Mouse (Mus musculus) megakaryocyte, embryonic 14.5 days (primary cell): ENCODE results near the gene Wdr95. TPM values are rescaled to one million over a fixed set of nuclear protein-coding genes. Genes with fewer than 3 reads are reported as not detected.

Experiments used
- H3K27me3 ChIP-seq: replicated peaks from 2 replicates; pipeline ENCODE3; 2012; ENCODE audit warnings: inconsistent platforms
- H3K36me3 ChIP-seq: replicated peaks from 2 replicates; pipeline ENCODE3; 2012; ENCODE audit warnings: low read length, inconsistent platforms, mixed read lengths
- H3K4me1 ChIP-seq: 2 replicates; pipeline ENCODE4 v1.6.1; 2012; ENCODE audit warnings: inconsistent platforms
- H3K4me3 ChIP-seq: replicated peaks from 2 replicates; pipeline ENCODE3; 2012; ENCODE audit warnings: moderate library complexity, mild to moderate bottlenecking, inconsistent platforms
- H3K9me3 ChIP-seq: 2 replicates; pipeline ENCODE4 v1.6.1; 2012; ENCODE audit warnings: inconsistent platforms
- FLI1 ChIP-seq: IDR thresholded peaks from 2 replicates; pipeline ENCODE4 v1.6.1; 2012; ENCODE audit warnings: low read length, inconsistent platforms, mixed read lengths
- GATA1 ChIP-seq: IDR thresholded peaks from 3 replicates; pipeline ENCODE4 v1.6.1; 2012; ENCODE audit warnings: mixed read lengths, low read length, inconsistent platforms, borderline replicate concordance
- polyA plus RNA-seq: library from polyadenylated mRNA; stranded (reverse); fragments of >175 nt; gene quantifications from 2 replicates; pipeline ENCODE4 v1.2.3, GENCODE M21; 2012; ENCODE audit warnings: low replicate concordance; ENCODE audit not compliant: insufficient read depth

Gene Wdr95
- polyA plus RNA-seq, 1 experiment, result not detected

DNA sequence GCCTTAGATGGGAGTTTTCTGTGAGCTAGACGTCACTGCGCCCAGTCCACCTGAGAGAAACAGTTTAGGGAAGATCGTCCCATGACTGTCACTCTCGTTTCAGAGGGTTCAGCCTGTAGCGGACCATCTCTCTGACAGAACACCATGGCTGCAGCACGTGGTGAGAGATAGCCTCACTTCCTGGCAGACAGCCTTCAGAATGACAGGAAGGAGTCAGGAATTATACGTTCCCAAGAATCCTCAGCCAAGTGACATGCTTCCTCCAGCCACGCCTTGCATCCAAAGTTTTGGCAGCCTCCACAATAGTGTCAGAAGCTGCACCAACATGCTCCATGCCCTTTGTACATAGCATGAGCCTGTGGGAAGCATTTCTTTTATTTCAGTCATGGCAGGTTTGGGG lies 10.1 kb downstream of the Wdr95 start:
- H3K36me3 ChIP-seq, result no peaks in the 10 kb centered on the region
- no peak overlapping the region for H3K4me3 ChIP-seq
- peaks cover 24% of the 10 kb centered on the region for H3K27me3 ChIP-seq
- no peaks in the 10 kb centered on the region for H3K9me3 ChIP-seq
- peaks cover 4% of the 10 kb centered on the region; the same call in 1 of the 2 replicates for H3K4me1 ChIP-seq
- TF ChIP-seq FLI1, result no peak
- no peak for TF ChIP-seq GATA1

DNA sequence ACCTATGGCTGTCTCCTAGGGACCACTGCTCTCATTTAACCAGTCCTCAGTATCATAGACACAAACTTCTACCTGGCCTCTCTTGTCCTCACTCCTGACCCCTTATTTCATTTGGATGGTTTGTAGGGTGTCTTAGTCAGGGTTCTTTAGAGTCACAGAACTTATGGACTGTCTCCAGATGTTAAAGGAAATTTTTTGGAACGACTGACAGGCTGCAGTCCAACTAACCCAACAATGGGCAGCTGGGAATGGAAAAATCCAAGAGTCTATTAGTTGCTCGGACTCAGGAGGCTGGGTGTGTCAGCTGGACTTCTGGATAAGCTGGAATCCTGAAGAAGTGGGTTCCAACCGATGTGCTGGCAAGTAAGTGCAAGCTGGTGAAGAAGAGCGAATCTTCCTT lies 10.6 kb downstream of the Wdr95 start:
- Histone ChIP-seq H3K4me3 (no peak overlapping the region), H3K36me3 (no peaks in the 10 kb centered on the region), H3K9me3 (no peaks in the 10 kb centered on the region), H3K27me3 (peaks cover 24% of the 10 kb centered on the region), H3K4me1 (peaks cover 4% of the 10 kb centered on the region; the same call in 1 of the 2 replicates)
- TF ChIP-seq GATA1 (no peak), FLI1 (no peak)

DNA sequence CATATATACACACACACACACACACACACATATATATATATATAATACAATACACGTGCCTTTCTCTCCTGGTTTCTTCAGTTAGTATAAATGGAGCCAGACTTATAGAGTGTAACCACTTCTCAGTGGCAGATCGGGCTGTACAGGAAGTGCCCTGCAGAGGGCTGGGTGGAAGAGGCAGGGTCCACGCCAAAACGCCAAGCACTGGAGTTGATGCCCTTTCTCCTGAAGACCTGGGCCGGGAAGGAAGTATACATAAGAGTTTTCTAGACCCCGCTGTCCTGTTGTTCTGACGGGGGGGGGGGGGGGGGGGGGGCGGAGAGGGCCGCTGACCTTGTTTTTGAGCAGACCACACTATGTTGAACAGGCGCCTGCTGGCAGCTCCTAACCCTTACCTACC lies 22.7 kb downstream of the Wdr95 start:
- H3K4me3 ChIP-seq, result no peak overlapping the region
- peaks cover 10% of the 10 kb centered on the region for H3K9me3 ChIP-seq
- no peak for TF ChIP-seq FLI1
- no peak for TF ChIP-seq GATA1
- H3K4me1 ChIP-seq, result no peaks in the 10 kb centered on the region
- no peaks in the 10 kb centered on the region for H3K27me3 ChIP-seq
- no peaks in the 10 kb centered on the region for H3K36me3 ChIP-seq

DNA sequence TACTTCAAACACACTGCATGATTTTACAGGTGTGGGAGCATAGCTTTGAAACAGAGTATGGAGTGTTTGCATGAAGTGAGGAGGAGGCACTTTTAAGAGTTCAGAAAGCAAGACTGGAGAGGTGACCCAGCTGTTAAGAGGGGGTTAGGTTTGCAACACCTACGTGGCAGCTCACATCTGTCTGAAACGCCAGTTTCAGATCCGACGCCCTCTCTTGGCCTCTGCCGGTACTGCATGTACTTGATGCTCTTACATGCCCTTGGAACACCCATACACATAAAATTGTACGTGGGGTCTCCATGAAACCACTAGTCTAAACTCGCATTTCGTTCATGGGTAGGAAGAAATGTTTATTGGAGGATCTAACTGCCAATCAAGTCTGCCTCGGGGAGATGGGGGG lies 24.3 kb downstream of the Wdr95 start:
- no peak overlapping the region for H3K4me3 ChIP-seq
- peaks cover 14% of the 10 kb centered on the region for H3K9me3 ChIP-seq
- no peaks in the 10 kb centered on the region for H3K36me3 ChIP-seq
- no peak for TF ChIP-seq FLI1
- no peak for TF ChIP-seq GATA1
- H3K4me1 ChIP-seq, result no peaks in the 10 kb centered on the region
- no peaks in the 10 kb centered on the region for H3K27me3 ChIP-seq

DNA sequence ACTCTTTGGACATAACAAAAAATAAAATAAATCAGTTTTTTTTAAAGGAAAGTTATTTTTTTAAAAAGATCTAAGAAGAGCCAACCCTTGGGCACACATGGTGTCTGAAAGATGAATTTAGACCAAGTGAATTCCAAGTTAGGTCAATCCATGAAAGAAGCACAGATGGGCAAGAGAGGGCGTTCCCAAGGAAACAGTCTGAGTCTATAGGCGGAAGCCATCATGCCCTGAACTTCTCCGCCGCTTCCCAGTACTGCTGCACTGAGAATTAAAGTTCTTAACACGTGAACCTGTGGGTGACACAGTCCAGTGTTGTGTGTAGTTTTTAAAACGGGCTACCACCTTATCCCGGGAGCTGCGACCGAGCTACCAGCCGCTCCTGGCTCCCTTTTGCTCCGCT lies 24.9 kb downstream of the Wdr95 start:
- TF ChIP-seq FLI1, result no peak
- no peak for TF ChIP-seq GATA1
- H3K4me1 ChIP-seq, result no peaks in the 10 kb centered on the region
- no peak overlapping the region for H3K4me3 ChIP-seq
- H3K36me3 ChIP-seq, result no peaks in the 10 kb centered on the region
- H3K9me3 ChIP-seq, result peaks cover 10% of the 10 kb centered on the region
- no peaks in the 10 kb centered on the region for H3K27me3 ChIP-seq

DNA sequence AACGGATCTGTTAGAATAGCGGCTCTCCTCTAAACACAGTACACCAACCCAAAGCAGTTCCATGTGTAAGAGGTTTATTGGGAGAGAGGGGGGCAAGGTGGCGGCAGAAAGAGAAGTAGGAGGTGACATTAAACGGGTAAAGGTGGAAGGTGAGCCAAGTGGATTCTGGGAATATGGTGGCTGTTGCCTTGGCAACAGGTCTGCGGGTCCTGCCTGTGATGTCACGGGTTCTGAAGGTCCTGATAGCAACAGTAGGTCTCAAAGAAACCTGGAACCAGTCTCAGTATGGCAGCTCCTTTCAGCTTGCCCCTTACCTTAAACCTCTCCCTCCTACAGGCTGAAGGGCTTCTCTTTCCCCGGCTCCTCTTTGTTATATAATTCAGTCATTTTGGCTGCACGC lies 25.9 kb downstream of the Wdr95 start:
- Histone ChIP-seq H3K27me3 (no peaks in the 10 kb centered on the region), H3K4me3 (no peak overlapping the region), H3K36me3 (no peaks in the 10 kb centered on the region), H3K4me1 (no peaks in the 10 kb centered on the region), H3K9me3 (peaks cover 10% of the 10 kb centered on the region)
- TF ChIP-seq FLI1 (no peak), GATA1 (no peak)

DNA sequence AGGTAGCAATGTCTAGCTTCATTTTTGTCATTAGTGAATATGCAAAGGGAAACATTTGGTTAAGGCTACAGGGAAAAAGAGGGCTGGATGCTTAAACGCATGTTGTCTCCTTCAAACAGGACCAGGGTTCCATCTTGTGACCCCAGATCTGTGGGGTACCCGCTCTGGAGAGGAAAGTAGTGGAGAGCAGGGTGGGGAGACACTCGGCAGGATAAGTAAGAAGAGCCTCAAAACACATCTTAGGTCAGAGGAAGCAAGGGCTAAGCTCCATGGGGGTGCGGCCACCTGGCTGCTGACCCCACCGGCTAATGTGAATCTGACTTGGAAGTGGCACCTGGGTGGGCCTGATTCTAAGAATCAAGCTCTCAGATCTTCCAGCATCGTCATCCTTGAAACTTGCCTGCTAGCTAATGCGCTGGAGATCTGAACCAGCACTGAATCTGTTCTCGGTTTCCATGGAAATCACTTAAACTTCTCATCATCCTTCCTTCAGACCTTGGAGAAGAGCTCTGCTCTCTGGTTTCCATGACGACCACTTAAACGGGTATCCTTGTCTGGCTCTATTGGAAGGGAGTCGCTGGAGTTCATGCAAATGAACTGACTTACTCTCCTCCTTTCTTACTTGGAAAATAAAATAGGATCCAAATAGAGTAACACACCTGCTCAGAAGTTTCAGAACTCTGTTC lies 32.6 kb downstream of the Wdr95 start:
- TF ChIP-seq GATA1 (no peak), FLI1 (no peak)
- H3K4me1 ChIP-seq, result no peaks in the 10 kb centered on the region
- no peak overlapping the region for H3K4me3 ChIP-seq
- H3K36me3 ChIP-seq, result no peaks in the 10 kb centered on the region
- 0 out of 2 replicates have a peak, but pooled peaks cover 5% of the 10 kb centered on the region for H3K9me3 ChIP-seq
- H3K27me3 ChIP-seq, result peaks cover 5% of the 10 kb centered on the region

DNA sequence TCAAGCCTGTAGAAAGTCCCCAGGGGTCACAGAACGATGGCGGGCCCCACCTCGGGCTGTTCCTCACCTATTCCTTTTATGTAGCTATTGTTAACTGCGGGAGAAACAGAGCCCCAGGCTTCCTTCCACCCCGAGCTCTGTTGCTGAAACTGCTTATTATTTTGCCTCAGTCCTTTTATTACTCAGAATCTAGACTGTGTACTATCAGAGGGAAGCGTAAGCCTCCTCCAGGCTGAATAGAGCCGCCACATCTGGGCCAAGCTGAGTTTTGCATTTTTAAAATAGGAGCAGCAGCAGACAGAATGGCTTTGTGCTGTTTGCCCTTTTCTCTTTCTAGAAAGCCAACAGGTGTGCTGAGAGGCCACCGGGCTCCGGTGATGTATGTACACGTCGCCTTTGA lies 37.5 kb downstream of the Wdr95 start:
- no peak for TF ChIP-seq FLI1
- no peak for TF ChIP-seq GATA1
- H3K4me3 ChIP-seq, result no peak overlapping the region
- H3K36me3 ChIP-seq, result no peaks in the 10 kb centered on the region
- H3K9me3 ChIP-seq, result peaks cover 22% of the 10 kb centered on the region
- no peaks in the 10 kb centered on the region for H3K4me1 ChIP-seq
- peaks cover under 1% of the 10 kb centered on the region for H3K27me3 ChIP-seq

DNA sequence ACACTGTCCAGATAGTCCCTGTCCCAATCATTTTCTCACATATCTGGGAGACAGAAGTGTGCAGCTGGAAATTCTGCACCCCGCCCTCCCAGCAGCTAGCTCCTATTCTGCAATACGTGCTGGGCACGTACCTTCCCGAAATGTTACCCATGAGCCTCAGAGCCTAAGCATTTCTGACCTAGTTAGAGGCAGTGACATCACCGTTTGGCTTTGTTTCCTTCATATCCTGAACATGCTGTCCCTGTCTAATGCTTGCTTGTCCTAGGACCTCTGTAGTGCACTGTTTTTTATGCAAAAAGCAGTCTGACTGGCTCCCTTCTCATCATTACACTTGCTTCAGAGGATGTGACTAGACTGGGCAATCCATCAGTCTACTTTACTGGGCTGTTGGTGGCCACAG lies 38.5 kb downstream of the Wdr95 start:
- TF ChIP-seq GATA1 (no peak), FLI1 (no peak)
- no peaks in the 10 kb centered on the region for H3K27me3 ChIP-seq
- H3K9me3 ChIP-seq, result peaks cover 28% of the 10 kb centered on the region
- H3K4me3 ChIP-seq, result no peak overlapping the region
- no peaks in the 10 kb centered on the region for H3K4me1 ChIP-seq
- no peaks in the 10 kb centered on the region for H3K36me3 ChIP-seq

DNA sequence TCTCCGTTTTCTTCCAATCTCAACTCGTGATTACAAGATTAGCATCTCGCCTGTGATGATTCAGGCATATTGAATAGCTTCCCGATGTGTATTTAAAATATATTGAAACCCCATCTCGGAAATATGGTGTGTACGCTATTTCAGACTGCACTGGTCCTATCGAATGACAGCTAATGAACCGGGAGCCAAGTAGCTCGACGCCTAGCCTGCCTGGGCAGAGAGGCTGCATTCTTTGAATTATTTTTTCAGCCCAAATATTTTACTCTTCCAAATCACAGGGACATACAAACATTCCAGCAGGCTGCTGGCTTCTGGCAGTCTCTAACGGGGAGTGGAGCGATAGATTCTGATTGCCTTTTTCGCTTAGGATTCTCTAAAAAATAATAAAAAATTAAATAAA lies 40.5 kb downstream of the Wdr95 start:
- peaks cover 34% of the 10 kb centered on the region for H3K9me3 ChIP-seq
- no peak overlapping the region for H3K4me3 ChIP-seq
- no peaks in the 10 kb centered on the region for H3K27me3 ChIP-seq
- H3K4me1 ChIP-seq, result no peaks in the 10 kb centered on the region
- no peaks in the 10 kb centered on the region for H3K36me3 ChIP-seq
- no peak for TF ChIP-seq GATA1
- TF ChIP-seq FLI1, result no peak
